Mouse (Mus musculus) testis, adult 2 months (tissue): Measurements from ENCODE around the gene Ctxn1. TPM values are rescaled to one million over a fixed set of nuclear protein-coding genes. Genes with fewer than 3 reads are reported as not detected.
A peak's percentile ranks its signal among the peaks of the same experiment; 100 is the strongest.

Experiments used
- H3K27ac ChIP-seq: fragments of 200-500 bp; 2 replicates; pipeline ENCODE4 v1.5.1; 2012; ENCODE audit warnings: low read depth, low read length; ENCODE audit not compliant: control insufficient read depth, insufficient read depth
- H3K27me3 ChIP-seq: fragments of 200-500 bp; 2 replicates; pipeline ENCODE4 v1.6.1; 2012; ENCODE audit warnings: mild to moderate bottlenecking, low read length, moderate library complexity; ENCODE audit not compliant: control insufficient read depth, insufficient read depth
- H3K36me3 ChIP-seq: fragments of 200-500 bp; 2 replicates; pipeline ENCODE4 v1.6.1; 2012; ENCODE audit warnings: mild to moderate bottlenecking, low read length; ENCODE audit not compliant: control insufficient read depth, insufficient read depth
- H3K4me1 ChIP-seq: fragments of 200-500 bp; 2 replicates; pipeline ENCODE4 v1.6.1; 2012; ENCODE audit warnings: low read length; ENCODE audit not compliant: control insufficient read depth, insufficient read depth
- H3K4me3 ChIP-seq: fragments of 200-500 bp; 2 replicates; pipeline ENCODE4 v1.5.1; 2012; ENCODE audit warnings: low read depth, mild to moderate bottlenecking, low read length, moderate library complexity, mixed read lengths; ENCODE audit not compliant: control insufficient read depth
- CTCF ChIP-seq: fragments of 200-500 bp; IDR thresholded peaks from 2 replicates; pipeline ENCODE4 v1.5.1; 2012; ENCODE audit warnings: low read depth, mild to moderate bottlenecking, inconsistent platforms, low read length, moderate library complexity; ENCODE audit not compliant: control insufficient read depth, insufficient read depth, insufficient replicate concordance
- POLR2A ChIP-seq: fragments of 200-500 bp; IDR thresholded peaks from 2 replicates; pipeline ENCODE4 v1.6.1; 2012; ENCODE audit warnings: low read depth, mild to moderate bottlenecking, inconsistent platforms, low read length, moderate library complexity; ENCODE audit not compliant: control insufficient read depth
- polyA plus RNA-seq: library from polyadenylated mRNA; depleted of rRNA; stranded (reverse); fragments of >200 nt; gene quantifications from 2 replicates; pipeline ENCODE4 v1.2.3, GENCODE M21; 2012

The Ctxn1 gene
- polyA plus RNA-seq, 1 experiment: 66.4 TPM

- Histone ChIP-seq H3K27me3 (no peaks in the 10 kb centered on the region), H3K4me1 (peaks cover 3% of the 10 kb centered on the region; the same call in 1 of the 2 replicates), H3K36me3 (no peaks in the 10 kb centered on the region), H3K4me3 (peak overlapping the region; percentile 96), H3K27ac (peak overlapping the region; percentile 95)
- TF ChIP-seq POLR2A (no peak), CTCF (no peak)
These were observed 21.1 kb downstream of the Ctxn1 start for GRCm38 (mm10) chr8:4237814-4238433.

GRCm38 (mm10) chr8:4230612-4231351, 28.3 kb downstream of the Ctxn1 start:
- Histone ChIP-seq H3K27me3 (no peaks in the 10 kb centered on the region), H3K36me3 (no peaks in the 10 kb centered on the region), H3K27ac (no peak overlapping the region), H3K4me1 (peaks cover 11% of the 10 kb centered on the region), H3K4me3 (no peak overlapping the region)
- TF ChIP-seq POLR2A (no peak), CTCF (no peak)

GRCm38 (mm10) chr8:4229784-4230183, 29.3 kb downstream of the Ctxn1 start:
- no peak overlapping the region for H3K27ac ChIP-seq
- TF ChIP-seq CTCF (no peak), POLR2A (no peak)
- no peak overlapping the region for H3K4me3 ChIP-seq
- no peaks in the 10 kb centered on the region for H3K27me3 ChIP-seq
- peaks cover 11% of the 10 kb centered on the region for H3K4me1 ChIP-seq
- no peaks in the 10 kb centered on the region for H3K36me3 ChIP-seq

GRCm38 (mm10) chr8:4227919-4228318, 31.2 kb downstream of the Ctxn1 start:
- Histone ChIP-seq H3K27me3 (no peaks in the 10 kb centered on the region), H3K36me3 (no peaks in the 10 kb centered on the region), H3K4me3 (no peak overlapping the region), H3K4me1 (peaks cover 11% of the 10 kb centered on the region), H3K27ac (no peak overlapping the region)
- TF ChIP-seq POLR2A (no peak), CTCF (no peak)

- no peaks in the 10 kb centered on the region for H3K36me3 ChIP-seq
- no peak within 1 kb of the TSS for H3K27ac ChIP-seq
- H3K4me1 ChIP-seq: peaks cover 11% of the 10 kb centered on the region
- no peaks in the 10 kb centered on the region for H3K27me3 ChIP-seq
- no peak for TF ChIP-seq POLR2A
- peak within 1 kb of the TSS; percentile 5; the same call in 1 of the 2 replicates for H3K4me3 ChIP-seq
These were observed 32.2 kb downstream of the Ctxn1 start, which contains the start of gene Lrrc8e for GRCm38 (mm10) chr8:4226739-4227347. TSS of gene Lrrc8e (plus strand) at chr8:4226827.

GRCm38 (mm10) chr8:4226323-4226722, 32.8 kb downstream of the Ctxn1 start:
- Histone ChIP-seq H3K4me3 (no peak overlapping the region; the same call in 1 of the 2 replicates), H3K27ac (no peak overlapping the region), H3K27me3 (no peaks in the 10 kb centered on the region), H3K4me1 (peaks cover 11% of the 10 kb centered on the region), H3K36me3 (no peaks in the 10 kb centered on the region)
- 0 out of 2 replicates have a peak, but pooled peaks have one; percentile 3 for TF ChIP-seq CTCF
- no peak for TF ChIP-seq POLR2A

GRCm38 (mm10) chr8:4222059-4222458, 37.0 kb downstream of the Ctxn1 start:
- Histone ChIP-seq H3K36me3 (no peaks in the 10 kb centered on the region), H3K27me3 (no peaks in the 10 kb centered on the region), H3K4me3 (no peak overlapping the region), H3K4me1 (peaks cover 15% of the 10 kb centered on the region), H3K27ac (no peak overlapping the region)
- TF ChIP-seq POLR2A (no peak), CTCF (no peak)
